Mouse (Mus musculus) liver (tissue): Measurements from ENCODE around the gene Kdelc1.

Experiments
- DNase-seq: peaks from one replicate; pipeline ENCODE4 v3.0.0-alpha.2; 2020; ENCODE audit warnings: mixed read lengths

The Kdelc1 gene

DNA sequence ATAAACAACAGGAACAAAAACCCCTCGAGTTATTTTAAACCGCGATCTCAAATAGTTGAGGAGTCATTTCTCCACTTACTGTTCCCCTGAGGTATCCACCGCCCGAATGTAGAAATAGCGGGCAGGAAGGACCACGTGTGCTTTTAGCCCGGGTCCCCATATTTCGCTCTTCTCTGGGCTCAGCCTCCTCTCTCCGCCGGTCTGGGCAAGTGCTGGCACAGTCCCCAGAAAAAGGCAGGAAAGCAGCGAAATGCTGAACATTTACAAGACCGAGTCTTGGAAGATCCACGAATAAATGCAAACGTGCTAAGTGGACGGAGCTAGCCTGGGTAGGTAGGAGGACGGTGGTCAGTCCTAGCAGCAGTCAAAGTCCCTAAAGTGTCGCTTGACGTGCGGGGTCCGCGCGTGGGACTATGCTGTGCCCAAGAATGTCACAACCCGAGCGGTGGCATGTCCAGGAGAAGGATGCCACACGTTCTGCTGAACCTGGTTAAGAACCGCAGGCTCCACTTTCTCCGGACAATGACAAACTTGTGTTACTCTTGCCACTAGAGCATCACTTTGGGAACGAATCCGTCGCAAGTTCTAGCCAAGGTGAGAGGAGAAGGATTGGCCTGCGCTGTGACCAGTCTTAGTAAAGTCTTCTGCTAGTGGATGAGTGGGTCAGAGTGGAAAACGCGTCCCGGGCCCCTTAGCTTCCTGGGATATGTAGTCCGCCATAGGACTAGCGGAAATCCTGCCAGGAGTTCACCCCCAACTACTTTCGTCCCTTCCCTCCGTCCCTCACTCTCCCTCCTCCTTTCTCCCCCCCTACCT is at the start of gene Kdelc1, which contains the start of gene Bivm:
Kdelc1 (minus strand) TSS at position 570 of the 816 bp plus-strand sequence.
Bivm (plus strand) TSS at position 719 of the 816 bp plus-strand sequence.
- peak; percentile 88 for DNase-seq

DNA sequence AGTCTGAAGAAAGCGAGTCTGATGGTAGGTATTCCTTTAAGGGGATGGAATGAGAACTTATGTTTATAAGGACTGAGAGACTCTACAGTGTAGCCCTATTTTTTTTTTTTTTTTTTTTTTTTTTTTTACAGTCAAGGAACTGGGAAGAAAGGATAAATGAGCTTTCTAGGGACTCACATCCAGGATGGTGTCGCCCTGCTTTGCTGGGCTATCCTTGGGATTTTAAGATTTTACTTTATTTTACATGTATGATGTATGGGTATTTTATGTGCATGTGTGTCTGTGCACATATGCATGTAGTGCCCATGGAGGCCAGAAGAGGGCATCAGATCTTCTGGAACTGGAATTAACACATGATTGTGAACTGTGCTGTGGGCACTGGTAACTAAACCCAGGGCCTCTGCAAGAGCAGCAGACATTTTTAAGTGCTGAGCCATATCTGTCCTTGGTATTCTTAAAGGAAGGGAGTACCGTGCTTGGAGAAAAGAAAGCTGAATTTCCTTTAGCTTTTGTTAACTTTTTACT is 49.3 kb upstream of the Kdelc1 start:
- DNase-seq, result no peak

DNA sequence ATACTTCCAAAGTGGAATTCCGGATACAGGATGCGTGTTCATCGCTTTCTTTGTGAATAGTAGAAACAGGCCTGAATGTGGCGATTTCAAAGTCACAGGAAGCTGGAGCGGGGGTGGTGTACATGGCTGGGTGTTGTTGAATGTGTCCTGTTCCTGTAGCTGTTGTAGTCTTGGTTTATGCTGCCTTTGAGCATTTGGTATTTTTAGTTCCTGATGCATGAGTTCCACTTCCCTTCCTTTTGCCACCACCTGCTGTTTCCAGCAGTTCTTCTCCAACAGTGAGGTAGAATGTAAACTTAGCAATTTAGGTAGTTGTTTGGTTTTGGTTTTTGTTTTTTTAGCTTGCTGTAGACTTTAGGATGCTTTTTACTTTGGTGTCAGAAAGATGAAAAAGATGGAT is 43.8 kb upstream of the Kdelc1 start:
- DNase-seq, result no peak

DNA sequence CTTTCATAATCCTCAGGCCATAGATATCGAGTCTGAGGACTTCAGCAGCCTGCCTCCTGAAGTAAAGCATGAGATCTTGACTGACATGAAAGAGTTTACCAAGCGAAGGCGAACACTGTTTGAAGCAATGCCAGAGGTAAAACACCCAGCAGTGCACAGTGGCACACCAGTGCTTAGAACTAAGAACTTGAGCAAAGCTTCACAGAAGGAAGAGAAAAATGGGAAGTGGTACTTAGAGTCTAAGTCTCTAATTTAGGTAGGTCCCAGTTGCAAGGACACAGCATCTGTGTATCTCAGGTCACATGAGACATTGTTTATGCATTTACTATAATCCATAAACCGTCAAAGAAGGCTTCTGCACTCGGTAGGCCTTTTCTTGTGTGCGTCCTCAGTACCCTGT is 43.2 kb upstream of the Kdelc1 start:
- no peak for DNase-seq

DNA sequence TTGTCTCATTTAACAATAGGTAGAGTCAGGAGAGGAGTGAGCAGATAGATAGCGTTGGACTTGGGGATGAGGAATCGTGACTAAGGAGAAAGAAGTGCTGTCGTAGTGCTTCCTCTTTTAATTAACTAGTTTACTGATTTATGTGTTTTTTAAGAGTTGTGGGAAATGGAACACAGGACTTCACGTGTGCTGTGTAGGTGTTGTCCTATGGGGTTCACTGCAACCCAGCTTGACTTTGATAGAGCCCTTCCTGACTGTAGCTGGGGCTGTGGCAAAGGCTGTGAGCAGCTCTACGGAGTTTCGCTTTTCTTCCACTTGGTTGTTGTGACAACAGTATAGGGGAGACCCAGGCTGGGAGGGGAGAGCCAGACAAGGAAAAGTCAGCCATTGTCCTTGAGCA is 39.7 kb upstream of the Kdelc1 start:
- no peak for DNase-seq

DNA sequence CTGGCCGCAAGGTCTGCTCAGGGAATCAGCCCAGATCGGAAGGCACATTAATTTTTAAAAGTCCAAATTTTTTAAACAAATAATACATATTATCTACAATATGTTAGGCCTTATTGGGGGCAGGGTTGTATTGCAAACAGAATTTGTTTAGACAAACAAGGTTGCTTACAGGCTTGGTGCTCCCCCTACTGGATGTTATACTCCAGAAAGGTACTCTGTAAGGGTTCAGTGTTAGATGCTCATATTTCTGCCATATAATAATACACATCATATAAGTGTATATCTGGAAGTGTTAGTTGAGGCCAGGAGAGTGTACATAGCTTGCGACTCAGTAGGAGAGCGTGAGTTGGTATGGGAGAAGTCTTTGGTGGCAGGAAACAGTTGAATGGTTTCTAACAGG is 36.7 kb upstream of the Kdelc1 start:
- no peak for DNase-seq

DNA sequence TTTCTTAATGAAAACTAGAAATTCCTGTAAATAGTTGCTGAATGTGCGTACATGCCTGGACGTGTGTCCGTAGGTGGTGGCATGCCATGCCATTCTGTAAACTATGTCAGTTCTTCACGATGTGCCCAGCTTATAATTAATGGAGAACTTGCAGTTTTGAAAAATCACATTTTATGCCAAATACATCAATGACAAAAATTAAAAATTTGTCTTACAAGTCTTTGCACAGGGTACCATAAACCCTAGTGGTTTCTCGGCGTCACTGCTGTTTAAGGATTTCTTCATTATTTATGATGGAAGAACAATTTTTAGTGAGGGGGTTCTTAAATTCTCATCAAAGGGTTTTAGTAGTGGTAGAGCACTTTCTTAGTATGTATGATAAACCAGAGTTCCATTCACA is 30.1 kb upstream of the Kdelc1 start:
- DNase-seq, result no peak

DNA sequence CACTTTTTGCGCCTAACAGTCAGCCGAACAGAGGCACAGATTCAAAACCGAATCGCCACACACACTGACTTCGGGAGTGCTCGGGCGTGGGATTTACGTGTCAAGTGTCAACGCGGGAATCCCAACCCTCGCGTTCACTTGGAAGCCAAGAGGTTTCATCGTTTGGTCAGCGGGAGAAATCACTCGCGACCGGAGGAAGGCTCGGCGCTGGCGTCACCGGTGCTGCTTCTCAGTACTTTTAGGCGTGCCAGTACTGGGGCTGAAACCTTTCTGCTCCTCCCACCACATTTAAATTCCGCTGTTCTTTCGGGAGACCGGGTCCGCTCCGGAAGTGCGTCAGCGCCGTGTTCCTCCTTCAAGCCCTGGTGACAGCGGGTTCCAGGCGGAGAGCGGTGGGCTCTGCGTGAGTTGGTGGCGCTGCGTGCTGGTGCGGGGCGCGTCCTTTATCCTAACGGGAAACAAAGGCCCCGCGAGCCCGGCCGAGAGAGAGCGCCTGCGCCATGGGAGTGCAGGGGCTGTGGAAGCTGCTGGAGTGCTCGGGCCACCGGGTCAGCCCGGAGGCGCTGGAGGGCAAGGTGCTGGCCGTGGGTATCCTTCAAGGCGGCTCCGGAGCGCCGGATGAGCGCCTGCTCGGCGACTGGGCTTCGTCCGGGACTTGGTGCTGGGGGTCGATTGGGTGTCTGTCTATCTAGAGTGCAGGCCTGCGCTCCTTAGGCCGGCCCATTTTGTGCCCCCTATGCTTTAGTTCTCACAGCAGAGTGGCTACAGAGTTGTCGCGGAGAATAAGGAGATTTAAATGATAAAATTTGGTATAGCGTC is 29.2 kb upstream of the Kdelc1 start, which contains the start of gene Ercc5:
Ercc5 (plus strand) TSS at position 182 of the 819 bp plus-strand sequence.
- DNase-seq, result peak; percentile 88

DNA sequence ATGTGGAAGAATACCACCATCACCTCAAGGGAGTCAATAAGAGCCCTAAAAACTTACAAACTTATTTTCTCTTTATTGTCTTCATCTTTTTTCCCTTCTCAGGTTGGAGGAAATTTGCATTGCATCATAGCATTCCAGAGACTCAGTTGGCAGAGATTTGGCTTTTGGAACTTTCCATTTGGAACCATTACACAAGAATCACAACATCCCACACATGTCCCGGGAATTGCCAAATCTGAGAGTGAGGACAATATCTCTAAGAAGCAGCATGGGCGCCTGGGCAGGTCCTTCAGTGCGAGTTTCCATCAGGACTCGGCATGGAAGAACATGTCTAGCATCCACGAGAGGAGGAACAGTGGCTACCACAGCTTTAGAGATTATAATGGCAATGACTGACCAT is 24.1 kb upstream of the Kdelc1 start:
- no peak for DNase-seq

DNA sequence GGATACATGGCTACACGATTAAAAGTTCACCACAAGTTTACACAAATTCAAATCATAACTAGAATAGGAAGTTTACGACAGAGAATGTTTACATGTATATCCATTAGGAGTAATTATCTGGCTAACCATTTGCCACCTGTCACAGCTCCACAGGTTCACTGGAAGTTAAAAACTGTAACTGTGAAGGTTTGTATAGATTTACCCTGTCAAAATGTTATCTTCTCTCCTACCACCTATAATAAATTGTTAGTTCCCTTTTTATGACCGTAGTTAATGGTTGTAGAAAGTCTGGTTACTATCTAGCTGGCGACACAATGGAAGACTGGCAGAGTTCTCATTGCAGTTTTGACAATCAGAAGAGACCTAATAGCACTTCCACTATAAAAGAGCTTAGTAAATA is 21.6 kb upstream of the Kdelc1 start:
- no peak for DNase-seq

DNA sequence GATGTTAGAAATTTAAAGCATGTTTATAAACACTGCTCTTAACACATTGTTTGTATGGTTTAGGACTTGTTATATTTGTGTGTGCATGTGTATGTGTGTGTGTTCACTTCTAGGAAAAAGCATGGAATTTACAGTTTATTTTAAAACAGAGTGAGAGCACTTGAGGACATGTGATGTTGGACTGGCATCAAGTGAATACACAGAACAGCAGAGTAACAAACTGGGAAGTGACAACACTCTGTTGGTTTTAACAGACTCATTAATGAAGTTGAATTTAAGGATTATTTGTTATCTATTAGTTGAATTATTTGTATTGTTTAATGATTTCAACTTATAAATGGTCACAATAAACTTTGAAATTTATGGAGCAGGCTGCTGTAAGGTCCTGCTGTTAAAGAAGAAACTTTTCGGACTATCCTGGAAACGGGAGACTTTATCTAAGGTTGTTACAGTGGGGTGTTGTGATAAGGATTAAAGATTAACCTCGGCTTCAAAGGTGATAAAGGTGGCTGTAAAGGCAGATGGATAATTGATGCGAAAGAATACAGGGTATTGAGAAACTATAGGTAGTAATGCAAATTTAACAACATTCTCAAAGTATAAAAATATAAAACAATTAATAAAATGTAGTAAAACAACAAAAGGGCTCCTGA is 11.4 kb upstream of the Kdelc1 start:
- DNase-seq, result no peak

DNA sequence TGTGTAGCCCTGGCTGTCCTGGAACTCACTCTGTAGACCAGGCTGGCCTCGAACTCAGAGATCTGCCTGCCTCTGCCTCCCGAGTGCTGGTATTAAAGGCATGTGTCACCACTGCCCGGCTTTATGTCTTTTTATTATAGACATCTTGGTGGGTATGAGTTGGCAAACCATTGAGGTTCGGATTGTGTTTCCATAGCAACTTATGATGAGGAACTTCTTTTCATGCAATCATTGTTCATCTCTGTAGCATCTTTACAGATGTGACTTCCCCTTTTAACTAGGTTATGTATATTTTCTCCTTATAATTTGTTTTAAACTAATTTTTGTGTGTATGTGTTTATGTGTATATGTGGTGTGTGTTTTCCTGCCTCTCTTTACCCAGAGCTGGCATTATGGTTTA is 7.0 kb upstream of the Kdelc1 start:
- no peak for DNase-seq

DNA sequence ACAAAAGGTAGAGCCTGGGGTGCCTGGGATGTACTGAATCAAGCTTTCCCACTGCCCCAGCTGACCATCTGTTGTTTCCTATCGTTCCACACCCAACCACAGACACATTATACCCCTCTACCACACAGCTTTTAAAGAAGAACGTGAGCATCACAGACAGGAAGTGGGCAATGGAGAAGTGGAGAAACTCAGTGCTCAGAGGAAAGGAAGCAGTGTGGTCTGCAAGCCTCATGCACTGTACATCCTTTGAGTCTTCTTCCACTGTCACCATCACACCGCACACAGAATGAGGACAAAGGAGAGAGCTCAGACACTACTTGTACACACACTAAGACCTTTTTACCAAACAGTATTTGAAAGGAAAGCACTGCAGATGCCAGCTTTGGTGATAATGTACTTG is 3.6 kb upstream of the Kdelc1 start:
- no peak for DNase-seq

DNA sequence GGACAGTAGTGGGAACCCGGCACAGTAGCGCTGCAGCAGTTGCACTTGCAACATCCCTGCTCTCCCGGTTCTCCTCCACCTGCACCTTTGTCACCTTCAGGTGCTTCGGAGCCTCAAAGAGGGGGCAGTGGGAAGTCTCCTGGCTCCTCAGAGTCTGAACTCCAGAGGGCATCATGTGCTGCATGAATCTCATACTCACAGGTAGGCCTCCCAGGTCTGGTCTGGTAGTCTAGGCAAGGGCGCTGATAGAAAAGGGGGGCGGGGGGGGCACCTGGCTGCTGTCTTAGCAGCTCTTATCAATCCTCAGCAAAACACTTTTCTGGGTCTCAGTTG is 1.4 kb upstream of the Kdelc1 start:
- DNase-seq, result no peak

DNA sequence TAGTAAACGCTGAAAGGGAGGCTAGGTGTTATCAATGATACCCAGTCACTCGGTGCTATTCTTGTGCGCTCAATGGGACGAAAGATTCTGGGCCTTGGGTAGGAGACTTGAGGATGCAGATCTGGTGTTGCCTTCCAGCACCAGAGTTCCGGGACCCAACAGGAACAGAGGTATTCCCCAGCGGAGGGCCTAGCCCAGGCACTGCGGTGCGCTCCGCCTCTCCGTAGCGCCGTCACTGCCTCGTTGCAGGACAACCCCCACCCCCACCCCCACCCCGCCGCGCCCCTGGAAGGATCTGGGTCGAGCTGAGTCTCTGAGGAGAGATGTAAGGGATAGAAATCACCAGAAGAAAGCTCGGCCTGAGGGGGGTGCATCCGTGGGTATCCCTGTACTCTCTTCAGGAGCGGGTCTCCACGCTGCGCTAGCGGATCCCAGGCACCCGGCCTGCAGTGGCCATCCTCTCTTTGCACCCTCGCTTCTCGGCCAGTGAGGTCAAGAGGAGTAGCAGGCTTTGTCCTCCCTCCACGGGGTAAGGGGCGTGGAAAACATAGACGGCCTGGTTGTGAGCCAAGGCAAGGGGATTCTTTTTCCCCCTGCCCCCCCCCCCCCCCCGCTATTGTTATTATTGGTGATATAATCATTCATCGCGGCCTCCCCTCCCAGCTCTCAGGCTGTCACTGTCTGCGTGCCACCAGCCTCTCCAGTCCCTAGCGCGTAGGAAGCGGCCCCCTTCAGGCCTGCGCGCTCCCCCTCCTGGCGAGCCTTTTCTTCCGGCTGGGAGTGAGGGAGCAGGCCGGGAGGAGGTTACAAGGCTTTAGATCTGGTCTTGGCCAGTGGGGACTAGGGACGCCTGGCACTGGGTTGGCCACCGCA is 829 bp upstream of the Kdelc1 start:
- DNase-seq, result peak; percentile 82

DNA sequence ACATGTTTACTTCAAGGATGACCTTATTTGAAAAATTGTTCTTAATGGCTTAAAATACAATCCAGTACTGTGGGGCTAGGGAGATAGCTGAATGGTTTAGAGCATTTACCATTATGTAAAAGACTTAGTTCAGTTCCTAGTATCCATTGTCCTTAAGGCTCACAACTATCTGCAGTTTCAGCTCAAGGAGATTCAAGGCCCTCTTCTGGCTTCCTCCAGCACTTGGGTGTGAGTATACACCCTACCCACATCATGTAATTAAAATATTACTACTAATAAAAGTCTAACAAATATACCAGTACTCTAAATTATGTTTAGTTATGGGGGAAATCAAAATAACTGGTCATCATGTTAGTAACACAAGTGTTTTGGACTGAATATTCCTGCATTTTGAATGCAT is 1.0 kb downstream of the Kdelc1 start:
- no peak for DNase-seq

DNA sequence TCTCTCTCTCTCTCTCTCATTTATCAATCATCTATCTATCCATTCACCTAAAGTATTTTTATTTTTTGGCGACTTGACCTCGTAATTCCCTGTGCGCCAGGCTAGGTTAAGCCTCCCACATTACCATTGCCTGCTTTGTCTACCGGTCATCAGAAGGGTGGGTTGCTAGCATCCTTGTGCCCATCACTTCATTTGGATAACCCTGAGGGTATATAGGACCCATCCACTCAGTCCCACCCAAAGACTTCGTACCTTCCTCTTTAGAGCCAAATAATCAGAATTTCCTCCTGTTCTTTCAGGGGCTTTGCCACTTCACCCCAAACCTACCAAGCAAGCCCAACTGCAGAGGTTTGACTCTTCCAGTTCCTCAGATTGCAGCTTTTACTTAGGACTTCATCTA is 15.7 kb downstream of the Kdelc1 start:
- no peak for DNase-seq

DNA sequence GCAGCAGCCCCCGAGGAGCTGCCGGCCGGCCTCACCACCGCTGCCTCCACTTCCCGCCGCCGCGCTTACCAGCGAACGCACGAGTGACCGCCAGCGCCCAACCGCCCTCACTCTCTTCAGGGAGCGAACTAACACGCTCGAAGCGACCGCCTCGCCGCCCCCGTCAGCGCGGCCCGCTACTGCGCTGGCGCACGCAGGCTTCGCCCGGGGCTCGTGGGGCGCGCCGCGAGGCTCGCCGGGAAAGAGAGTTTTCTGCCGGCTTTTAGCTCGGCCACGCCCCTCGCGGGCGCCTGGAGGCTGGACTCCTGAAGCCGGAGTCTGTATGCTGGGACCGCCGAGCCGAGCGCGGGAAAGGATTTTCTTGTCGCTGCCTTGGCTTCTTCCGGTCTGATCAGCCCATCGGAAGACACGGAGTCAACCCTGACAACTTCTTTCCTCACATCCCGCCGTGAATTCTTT is 16.3 kb downstream of the Kdelc1 start, which contains the start of gene Tex30:
Tex30 (minus strand) TSS at position 183 of the 459 bp plus-strand sequence.
- DNase-seq, result peak; percentile 97

DNA sequence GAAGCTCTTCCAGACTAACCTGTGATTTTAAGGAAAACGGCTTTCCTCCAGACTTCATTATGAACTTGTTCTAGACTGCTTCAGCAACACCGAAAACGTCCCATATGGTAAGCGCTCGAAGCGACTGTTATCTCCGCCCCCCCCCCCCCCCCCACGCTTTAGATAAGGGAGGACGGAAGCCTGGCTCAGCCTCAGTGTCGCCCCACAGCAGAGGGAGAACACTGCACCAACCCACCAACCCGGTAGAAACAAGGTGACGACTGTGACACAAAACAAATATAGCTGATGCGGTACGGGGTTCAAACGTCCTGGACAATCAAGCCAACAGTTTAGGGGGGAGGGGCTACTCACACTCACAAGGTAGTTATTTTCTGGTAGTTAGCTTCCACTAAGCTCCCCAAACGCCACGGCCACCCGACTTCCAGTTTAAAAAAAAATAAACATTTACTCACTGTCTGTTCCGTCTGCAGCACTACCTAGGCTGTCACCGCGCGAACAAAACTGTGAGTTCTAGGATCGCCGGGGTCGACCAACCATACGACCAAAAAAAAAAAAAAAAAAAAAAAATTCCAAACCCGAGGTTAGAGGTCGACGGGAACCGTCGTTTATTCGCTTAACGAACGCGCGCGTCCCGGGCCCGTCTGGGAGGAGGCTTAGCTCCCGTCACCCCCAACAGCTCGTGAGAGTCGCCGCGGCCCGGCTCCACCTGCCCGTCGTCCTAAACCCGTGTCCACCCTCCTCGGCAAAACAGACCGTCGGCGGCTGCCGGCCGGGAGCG is 17.0 kb downstream of the Kdelc1 start:
- DNase-seq, result peak; percentile 85

DNA sequence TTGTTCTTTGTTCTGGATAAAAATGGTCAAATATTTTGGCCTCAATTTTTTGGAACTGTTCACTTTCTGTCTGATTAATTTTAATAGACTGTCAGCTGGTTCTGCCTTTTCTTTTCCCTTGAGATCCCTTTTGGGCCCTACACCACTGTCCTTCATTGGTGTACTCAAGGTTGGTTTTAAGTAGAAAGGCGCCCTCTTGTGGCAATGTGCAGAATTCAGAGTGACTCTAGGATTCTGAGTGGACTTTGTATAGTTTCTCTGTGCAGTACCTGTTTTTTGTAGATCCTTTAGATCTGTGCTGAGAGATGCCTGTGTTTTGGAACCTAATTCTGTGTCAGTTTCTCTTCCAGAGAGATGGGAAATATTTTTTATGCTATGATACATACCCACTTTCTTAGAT is 54.0 kb downstream of the Kdelc1 start:
- peak; percentile 46 for DNase-seq

DNA sequence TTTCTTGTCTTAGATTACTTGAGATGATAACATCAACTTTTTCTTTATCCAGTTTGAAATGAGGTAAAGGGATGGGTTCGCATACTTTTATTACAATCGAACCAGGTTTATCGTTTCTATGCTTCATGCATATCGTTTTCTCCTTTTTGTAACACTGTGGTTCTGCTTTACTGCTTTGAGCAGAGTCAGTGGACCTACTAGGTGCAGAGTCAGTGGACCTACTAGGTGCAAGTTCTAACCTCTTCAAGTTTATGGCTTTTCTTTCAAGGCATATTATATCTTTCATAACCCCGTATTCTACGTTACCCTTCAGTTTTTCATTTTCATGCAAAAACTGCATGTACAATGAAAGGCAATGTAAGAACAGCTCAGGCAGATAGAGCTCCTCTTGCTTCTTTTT is 55.2 kb downstream of the Kdelc1 start:
- DNase-seq, result no peak
